Mouse (Mus musculus): Measurements from ENCODE around the gene Gpr162. TPM values are rescaled to one million over a fixed set of nuclear protein-coding genes. Genes with fewer than 3 reads are reported as not detected.

Gpr162 gene
- polyA plus RNA-seq, 1 experiment = 2.4 TPM

GRCm38 (mm10) chr6:124817125-124817524 is 46.7 kb downstream of the Gpr162 start:
- Histone ChIP-seq H3K4me3 (ENCODE audit: low read depth, low read length) (no peak overlapping the region), H3K36me3 (ENCODE audit: control insufficient read depth, insufficient read depth, low read length, poor library complexity, severe bottlenecking) (peaks cover 31% of the 10 kb centered on the region), H3K27ac (ENCODE audit: insufficient read depth, low read length) (no peak overlapping the region), H3K9me3 (replicated peaks; ENCODE audit: control insufficient read depth, insufficient read depth, low read length, poor library complexity, severe bottlenecking) (no peaks in the 10 kb centered on the region), H3K9ac (ENCODE audit: low read depth, poor library complexity, severe bottlenecking) (no peak overlapping the region), H3K4me1 (ENCODE audit: control insufficient read depth, insufficient read depth, low read length) (no peaks in the 10 kb centered on the region), H3K27me3 (ENCODE audit: control insufficient read depth, insufficient read depth, low read length, poor library complexity, severe bottlenecking) (no peaks in the 10 kb centered on the region)
- no peak for TF ChIP-seq EP300 (IDR thresholded peaks at IDR 0.05; ENCODE audit: insufficient read depth, low read depth, low read length)
- TF ChIP-seq POLR2A (IDR thresholded peaks at IDR 0.05; ENCODE audit: insufficient read depth, low read length) = no peak

- Histone ChIP-seq H3K9ac (ENCODE audit: low read depth, poor library complexity, severe bottlenecking) (no peak overlapping the region), H3K36me3 (ENCODE audit: control insufficient read depth, insufficient read depth, low read length, poor library complexity, severe bottlenecking) (peaks cover 30% of the 10 kb centered on the region), H3K4me1 (ENCODE audit: control insufficient read depth, insufficient read depth, low read length) (no peaks in the 10 kb centered on the region), H3K27ac (ENCODE audit: insufficient read depth, low read length) (no peak overlapping the region), H3K4me3 (ENCODE audit: low read depth, low read length) (no peak overlapping the region), H3K9me3 (replicated peaks; ENCODE audit: control insufficient read depth, insufficient read depth, low read length, poor library complexity, severe bottlenecking) (no peaks in the 10 kb centered on the region), H3K27me3 (ENCODE audit: control insufficient read depth, insufficient read depth, low read length, poor library complexity, severe bottlenecking) (no peaks in the 10 kb centered on the region)
- no peak for TF ChIP-seq POLR2A (IDR thresholded peaks at IDR 0.05; ENCODE audit: insufficient read depth, low read length)
These were observed 47.2 kb downstream of the Gpr162 start for GRCm38 (mm10) chr6:124816611-124817010.

- Histone ChIP-seq H3K9ac (ENCODE audit: low read depth, poor library complexity, severe bottlenecking) (no peak overlapping the region), H3K9me3 (replicated peaks; ENCODE audit: control insufficient read depth, insufficient read depth, low read length, poor library complexity, severe bottlenecking) (no peaks in the 10 kb centered on the region), H3K36me3 (ENCODE audit: control insufficient read depth, insufficient read depth, low read length, poor library complexity, severe bottlenecking) (peaks cover 20% of the 10 kb centered on the region), H3K4me1 (ENCODE audit: control insufficient read depth, insufficient read depth, low read length) (no peaks in the 10 kb centered on the region), H3K27me3 (ENCODE audit: control insufficient read depth, insufficient read depth, low read length, poor library complexity, severe bottlenecking) (no peaks in the 10 kb centered on the region), H3K27ac (ENCODE audit: insufficient read depth, low read length) (no peak overlapping the region), H3K4me3 (ENCODE audit: low read depth, low read length) (no peak overlapping the region)
- TF ChIP-seq POLR2A (IDR thresholded peaks at IDR 0.05; ENCODE audit: insufficient read depth, low read length) (no peak), EP300 (IDR thresholded peaks at IDR 0.05; ENCODE audit: insufficient read depth, low read depth, low read length) (no peak), CTCF (IDR thresholded peaks at IDR 0.05; ENCODE audit: low read depth, low read length) (no peak)
These were observed 48.7 kb downstream of the Gpr162 start for GRCm38 (mm10) chr6:124814858-124815774.

GRCm38 (mm10) chr6:124814448-124814847 is 49.3 kb downstream of the Gpr162 start:
- Histone ChIP-seq H3K36me3 (ENCODE audit: control insufficient read depth, insufficient read depth, low read length, poor library complexity, severe bottlenecking) (peaks cover 13% of the 10 kb centered on the region), H3K4me1 (ENCODE audit: control insufficient read depth, insufficient read depth, low read length) (no peaks in the 10 kb centered on the region), H3K9ac (ENCODE audit: low read depth, poor library complexity, severe bottlenecking) (no peak overlapping the region), H3K9me3 (replicated peaks; ENCODE audit: control insufficient read depth, insufficient read depth, low read length, poor library complexity, severe bottlenecking) (no peaks in the 10 kb centered on the region), H3K27me3 (ENCODE audit: control insufficient read depth, insufficient read depth, low read length, poor library complexity, severe bottlenecking) (no peaks in the 10 kb centered on the region), H3K27ac (ENCODE audit: insufficient read depth, low read length) (no peak overlapping the region), H3K4me3 (ENCODE audit: low read depth, low read length) (peak overlapping the region; percentile 23; the same call in 1 of the 2 replicates)
- TF ChIP-seq POLR2A (IDR thresholded peaks at IDR 0.05; ENCODE audit: insufficient read depth, low read length) (no peak), CTCF (IDR thresholded peaks at IDR 0.05; ENCODE audit: low read depth, low read length) (no peak), EP300 (IDR thresholded peaks at IDR 0.05; ENCODE audit: insufficient read depth, low read depth, low read length) (no peak)

GRCm38 (mm10) chr6:124813933-124814332 is 49.9 kb downstream of the Gpr162 start, which contains the start of gene Tpi1:
TSS of gene Tpi1 (minus strand) at chr6:124814296.
- Histone ChIP-seq H3K36me3 (ENCODE audit: control insufficient read depth, insufficient read depth, low read length, poor library complexity, severe bottlenecking) (peaks cover 11% of the 10 kb centered on the region), H3K27ac (ENCODE audit: insufficient read depth, low read length) (no peak within 1 kb of the TSS), H3K4me1 (ENCODE audit: control insufficient read depth, insufficient read depth, low read length) (no peaks in the 10 kb centered on the region), H3K4me3 (ENCODE audit: low read depth, low read length) (peak within 1 kb of the TSS; percentile 90), H3K9me3 (replicated peaks; ENCODE audit: control insufficient read depth, insufficient read depth, low read length, poor library complexity, severe bottlenecking) (no peaks in the 10 kb centered on the region), H3K27me3 (ENCODE audit: control insufficient read depth, insufficient read depth, low read length, poor library complexity, severe bottlenecking) (no peaks in the 10 kb centered on the region), H3K9ac (ENCODE audit: low read depth, poor library complexity, severe bottlenecking) (peak within 1 kb of the TSS; percentile 77)
- TF ChIP-seq POLR2A (IDR thresholded peaks at IDR 0.05; ENCODE audit: insufficient read depth, low read length) = peak; percentile 99
- TF ChIP-seq CTCF (IDR thresholded peaks at IDR 0.05; ENCODE audit: low read depth, low read length) = no peak

GRCm38 (mm10) chr6:124813496-124813895 is 50.3 kb downstream of the Gpr162 start:
- Histone ChIP-seq H3K27me3 (ENCODE audit: control insufficient read depth, insufficient read depth, low read length, poor library complexity, severe bottlenecking) (no peaks in the 10 kb centered on the region), H3K36me3 (ENCODE audit: control insufficient read depth, insufficient read depth, low read length, poor library complexity, severe bottlenecking) (peaks cover 11% of the 10 kb centered on the region), H3K9ac (ENCODE audit: low read depth, poor library complexity, severe bottlenecking) (peak overlapping the region; percentile 77), H3K4me3 (ENCODE audit: low read depth, low read length) (peak overlapping the region; percentile 90), H3K27ac (ENCODE audit: insufficient read depth, low read length) (no peak overlapping the region), H3K4me1 (ENCODE audit: control insufficient read depth, insufficient read depth, low read length) (no peaks in the 10 kb centered on the region), H3K9me3 (replicated peaks; ENCODE audit: control insufficient read depth, insufficient read depth, low read length, poor library complexity, severe bottlenecking) (no peaks in the 10 kb centered on the region)
- TF ChIP-seq CTCF (IDR thresholded peaks at IDR 0.05; ENCODE audit: low read depth, low read length) (no peak), EP300 (IDR thresholded peaks at IDR 0.05; ENCODE audit: insufficient read depth, low read depth, low read length) (no peak), POLR2A (IDR thresholded peaks at IDR 0.05; ENCODE audit: insufficient read depth, low read length) (no peak)

All from ES-Bruce4 (cell line).